Mouse (Mus musculus): ENCODE measurements around the gene Tmem106b.

Tmem106b gene

DNA sequence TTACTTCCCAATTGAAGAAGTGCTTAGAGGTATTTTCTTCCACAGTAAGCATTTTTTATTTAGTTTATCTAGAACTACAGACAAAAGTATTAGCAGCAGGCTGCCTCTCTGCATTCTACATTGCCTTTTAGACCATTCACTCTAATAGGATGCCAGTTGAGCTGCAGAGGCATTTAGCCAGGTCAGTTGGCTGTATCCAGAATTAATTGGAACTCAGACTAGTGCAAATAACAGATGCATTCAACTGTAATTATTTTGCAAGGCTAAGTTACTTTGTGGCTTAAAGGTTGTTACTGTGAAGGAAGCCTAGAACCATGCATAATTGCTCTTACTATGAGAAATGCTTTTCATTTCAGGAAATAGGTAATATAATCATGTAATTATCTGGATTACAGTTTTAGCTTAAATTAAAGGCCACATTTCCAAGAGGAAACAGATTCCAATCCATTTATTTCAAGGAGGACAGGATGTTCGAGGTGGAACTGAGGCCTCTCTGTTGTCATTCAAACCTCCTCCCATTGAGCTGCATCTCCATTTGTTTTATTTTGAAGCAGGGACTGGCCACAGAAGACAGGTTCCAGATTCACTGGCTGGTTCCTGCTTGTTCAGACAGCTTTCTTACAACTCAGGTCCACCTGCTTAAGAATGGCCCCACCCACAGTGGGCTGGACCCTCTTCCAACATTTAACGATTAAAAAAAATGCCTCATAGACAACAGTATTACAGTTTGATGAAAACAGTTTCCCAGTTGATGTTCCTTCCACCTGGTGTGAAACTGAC is 27.3 kb downstream of the Tmem106b start:
- no peak for DNase-seq (ENCODE audit: low read depth, low spot score)
- H3K27me3 ChIP-seq (ENCODE audit: control insufficient read depth, insufficient read depth, low read length, poor library complexity, severe bottlenecking) = no peaks in the 10 kb centered on the region
- H3K36me3 ChIP-seq (ENCODE audit: control insufficient read depth, insufficient read depth, low read length, poor library complexity, severe bottlenecking) = no peaks in the 10 kb centered on the region

DNA sequence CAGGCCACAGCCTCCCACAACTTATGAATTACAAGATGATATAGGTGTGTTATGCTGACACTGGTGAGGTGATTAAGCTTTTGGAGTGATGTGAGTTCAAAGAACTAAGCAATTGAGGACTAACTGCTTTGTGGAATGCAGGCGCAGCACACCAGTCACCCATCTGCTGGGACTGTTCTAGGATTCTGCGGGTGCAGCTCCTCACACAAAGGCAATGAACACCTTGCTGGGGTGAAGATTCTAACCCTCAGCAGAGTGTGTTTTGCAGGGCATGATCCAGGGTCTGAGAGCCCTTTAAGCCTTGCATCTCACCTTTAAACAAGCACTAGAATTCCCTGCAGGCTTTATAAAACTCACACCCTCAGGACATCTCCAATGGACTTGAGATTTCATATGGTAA is 30.6 kb downstream of the Tmem106b start:
- DNase-seq (ENCODE audit: low read depth, low spot score) = no peak
- Histone ChIP-seq H3K27me3 (ENCODE audit: control insufficient read depth, insufficient read depth, low read length, poor library complexity, severe bottlenecking) (no peaks in the 10 kb centered on the region), H3K36me3 (ENCODE audit: control insufficient read depth, insufficient read depth, low read length, poor library complexity, severe bottlenecking) (no peaks in the 10 kb centered on the region)

DNA sequence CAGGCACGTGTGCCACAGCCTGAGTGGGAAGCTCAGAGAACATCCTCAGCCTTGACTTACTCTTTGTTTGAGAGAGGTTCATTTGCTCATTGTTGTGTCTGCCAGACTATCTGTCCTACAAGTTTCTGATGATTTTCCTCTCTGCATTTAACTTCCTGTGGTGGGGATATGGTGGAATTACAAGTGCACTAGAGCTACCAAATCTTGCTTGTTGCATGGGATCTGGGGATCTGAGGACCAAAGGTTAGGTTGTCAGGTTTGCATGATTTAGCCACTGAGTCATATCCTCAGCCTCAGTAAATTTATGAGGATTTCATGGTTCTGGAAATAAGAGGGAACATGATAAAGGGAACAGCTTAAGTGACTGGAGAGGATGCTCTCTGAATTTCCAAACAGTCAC is 39.1 kb downstream of the Tmem106b start:
- no peaks in the 10 kb centered on the region for H3K27me3 ChIP-seq (ENCODE audit: control insufficient read depth, insufficient read depth, low read length, poor library complexity, severe bottlenecking)
- DNase-seq (ENCODE audit: low read depth, low spot score) = no peak
- no peaks in the 10 kb centered on the region for H3K36me3 ChIP-seq (ENCODE audit: control insufficient read depth, insufficient read depth, low read length, poor library complexity, severe bottlenecking)

DNA sequence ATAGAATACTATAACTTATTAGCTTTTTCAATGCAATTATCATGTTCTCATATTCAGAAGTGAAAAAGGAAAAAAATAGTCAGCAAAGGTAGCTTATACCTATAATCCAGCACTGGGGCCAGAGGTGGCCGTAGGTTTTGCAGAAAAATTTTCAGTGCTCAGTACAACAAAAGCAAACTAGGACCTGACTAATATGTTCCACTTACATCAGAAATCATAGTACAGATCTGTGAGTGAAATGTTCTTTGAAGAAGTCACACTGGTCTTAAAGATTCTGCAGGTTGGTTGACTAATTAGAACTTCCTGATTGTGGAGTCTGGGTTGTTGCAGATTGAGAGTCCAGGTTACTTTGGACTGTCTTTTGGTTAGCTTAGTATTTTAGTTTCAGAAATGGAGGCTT is 67.7 kb downstream of the Tmem106b start:
- Histone ChIP-seq H3K27me3 (ENCODE audit: control insufficient read depth, insufficient read depth, low read length, poor library complexity, severe bottlenecking) (no peaks in the 10 kb centered on the region), H3K36me3 (ENCODE audit: control insufficient read depth, insufficient read depth, low read length, poor library complexity, severe bottlenecking) (no peaks in the 10 kb centered on the region)
- DNase-seq (ENCODE audit: low read depth, low spot score) = no peak

Data from splenic B cell, adult 2 months (primary cell).